Mouse (Mus musculus): ENCODE results near the gene Atp6v0a1.
"Not testable (repeated sequence)": the region's sequence is repeated elsewhere in the genome, so short reads cannot be mapped to it uniquely, and the experiment has no call there.

DNA sequence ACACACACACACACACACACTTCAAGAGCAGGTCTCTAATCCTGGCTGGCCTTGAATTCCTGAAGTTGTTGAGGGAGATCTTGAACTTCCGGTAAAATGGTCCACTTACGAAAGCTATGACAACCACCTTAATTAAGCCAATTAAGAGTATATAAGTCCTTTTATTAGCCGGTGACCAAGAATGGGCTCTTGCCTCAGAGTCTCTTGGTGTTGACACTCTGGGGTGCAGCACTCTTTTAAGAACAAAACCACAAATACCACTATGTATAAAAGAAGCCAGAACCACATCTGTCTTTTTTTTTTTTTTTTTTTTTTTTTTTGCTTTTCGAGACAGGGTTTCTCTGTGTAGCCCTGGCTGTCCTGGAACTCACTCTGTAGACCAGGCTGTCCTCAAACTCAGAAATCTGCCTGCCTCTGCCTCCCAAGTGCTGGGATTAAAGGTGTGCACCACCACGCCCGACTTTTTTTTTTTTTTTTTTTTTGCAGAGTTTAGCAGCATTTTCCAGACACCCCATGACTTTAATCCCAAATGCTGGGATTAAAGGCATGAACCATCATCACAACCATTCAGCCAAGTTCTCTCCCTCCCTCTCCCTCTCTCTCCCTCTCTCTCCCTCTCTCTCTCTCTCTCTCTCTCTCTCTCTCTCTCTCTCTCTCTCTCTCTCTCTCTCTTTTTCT is 7.2 kb upstream of the Atp6v0a1 start:
- not testable (repeated sequence) for TF ChIP-seq CTCF (IDR thresholded peaks at IDR 0.05; ENCODE audit: low read depth, low read length); EP300 (IDR thresholded peaks at IDR 0.05; ENCODE audit: insufficient read depth, low read depth, low read length); POLR2A (IDR thresholded peaks at IDR 0.05; ENCODE audit: insufficient read depth, low read length)
